Mouse (Mus musculus): ENCODE data around the gene Anxa7.

- TF ChIP-seq CTCF (IDR thresholded peaks at IDR 0.05; ENCODE audit: control insufficient read depth, insufficient read depth, insufficient read length) (no peak), USF1 (IDR thresholded peaks at IDR 0.05; ENCODE audit: low read depth) (no peak), FOSL1 (IDR thresholded peaks at IDR 0.05; ENCODE audit: insufficient read depth, low read length, poor library complexity, severe bottlenecking) (no peak), MAX (IDR thresholded peaks at IDR 0.05) (no peak), MYOG (IDR thresholded peaks at IDR 0.05; ENCODE audit: control insufficient read depth, extremely low read depth, insufficient read length) (no peak)
These were observed 56.9 kb downstream of the Anxa7 start for GRCm38 (mm10) chr14:20423046-20423445.
